Mouse (Mus musculus) myocyte (in vitro differentiated cells): Measurements from ENCODE around the gene Phf7.

Experiments used
- CEBPB ChIP-seq: IDR thresholded peaks from 2 replicates; pipeline ENCODE4 v1.6.1; 2011; ENCODE audit warnings: mild to moderate bottlenecking, moderate library complexity; ENCODE audit not compliant: poor library complexity, insufficient read depth, severe bottlenecking
- E2F4 ChIP-seq: IDR thresholded peaks from one replicate; pipeline ENCODE4 v1.6.1; 2011; ENCODE audit warnings: mild to moderate bottlenecking, control low read depth, moderate library complexity; ENCODE audit not compliant: insufficient read depth
- MAX ChIP-seq: IDR thresholded peaks from one replicate; pipeline ENCODE4 v1.6.1; 2011; ENCODE audit warnings: low read depth, mild to moderate bottlenecking, control low read depth
- MYOD1 ChIP-seq, 3 experiments: IDR thresholded peaks; one replicate each; pipeline ENCODE4 v1.6.1; 2011; ENCODE audit warnings: control low read depth in 2 of 3, low read depth in 2 of 3, mild to moderate bottlenecking in 2 of 3, moderate library complexity in 1 of 3; ENCODE audit not compliant: insufficient read length in 2 of 3, control insufficient read depth in 1 of 3
- MYOG ChIP-seq, 3 experiments: IDR thresholded peaks; one replicate each; pipeline ENCODE4 v1.6.1; 2011; ENCODE audit warnings: control low read depth in 2 of 3, low read depth in 2 of 3, mild to moderate bottlenecking in 2 of 3; ENCODE audit not compliant: insufficient read length in 2 of 3, control insufficient read depth in 1 of 3, insufficient read depth in 1 of 3
- POLR2A ChIP-seq: IDR thresholded peaks from one replicate; pipeline ENCODE4 v1.6.1; 2011; ENCODE audit warnings: low read depth, mild to moderate bottlenecking, control low read depth, moderate library complexity; ENCODE audit not compliant: insufficient read length
- POLR2AphosphoS2 ChIP-seq: IDR thresholded peaks from one replicate; pipeline ENCODE4 v1.6.1; 2011; ENCODE audit warnings: low read depth, control low read depth; ENCODE audit not compliant: insufficient read length
- REST ChIP-seq: IDR thresholded peaks from one replicate; pipeline ENCODE4 v1.6.1; 2011; ENCODE audit warnings: mild to moderate bottlenecking, control low read depth, moderate library complexity; ENCODE audit not compliant: insufficient read depth, insufficient read length
- TCF12 ChIP-seq: IDR thresholded peaks from one replicate; pipeline ENCODE4 v1.6.1; 2011; ENCODE audit warnings: mild to moderate bottlenecking, control low read depth; ENCODE audit not compliant: poor library complexity, insufficient read depth, severe bottlenecking
- TCF3 ChIP-seq: IDR thresholded peaks from one replicate; pipeline ENCODE4 v1.6.1; 2011; ENCODE audit warnings: low read depth, control low read depth; ENCODE audit not compliant: insufficient read length
- USF1 ChIP-seq: IDR thresholded peaks from one replicate; pipeline ENCODE4 v1.6.1; 2011; ENCODE audit warnings: low read depth, mild to moderate bottlenecking, control low read depth, moderate library complexity

GRCm38 (mm10) chr14:31260374-31260773 is 9.3 kb upstream of the Phf7 start:
- TF ChIP-seq POLR2A (no peak), CEBPB (no peak), TCF12 (no peak), MAX (no peak), E2F4 (no peak), MYOG (IDR thresholded peaks at IDR 0.05; ENCODE audit: control insufficient read depth in 1 of 3, insufficient read depth in 1 of 3, insufficient read length in 2 of 3, low read depth in 2 of 3) (no peak), REST (no peak), USF1 (no peak), POLR2AphosphoS2 (no peak), MYOD1 (IDR thresholded peaks at IDR 0.05; ENCODE audit: control insufficient read depth in 1 of 3, insufficient read length in 2 of 3, low read depth in 2 of 3) (no peak), TCF3 (no peak)
